Comparison of ENCODE assay signal across 22 mouse cellular contexts in the genomic region with DNA sequence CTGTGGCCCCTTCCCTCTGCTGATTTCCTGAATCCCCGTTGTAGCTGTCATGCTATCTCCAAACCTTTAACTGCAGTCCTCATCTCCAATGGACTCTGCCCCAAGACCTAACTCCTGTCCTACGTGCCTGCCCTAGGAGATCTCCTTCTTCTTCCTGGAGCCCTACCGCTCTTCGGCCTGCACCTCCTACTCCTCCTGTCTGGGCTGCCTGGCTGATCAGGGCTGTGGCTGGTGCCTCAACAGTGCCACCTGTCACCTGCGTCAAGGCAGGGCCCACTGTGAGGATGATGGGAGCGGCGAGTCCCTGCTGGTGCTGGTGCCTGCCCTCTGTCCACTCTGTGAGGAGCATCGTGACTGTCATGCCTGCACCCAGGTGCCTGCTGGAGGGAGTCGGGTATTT. TPM values are rescaled to one million over a fixed set of nuclear protein-coding genes. Genes with fewer than 3 reads are reported as not detected.
DNase-seq lines count a peak whose midpoint lies in the region; ATAC-seq lines count a peak whose summit lies in the region.
"Had no signal": no experiment of that assay in that cellular context is flagged by ENCODE, and none has a peak within 500 bp of the region (broad histone marks: within the 10 kb centered on the region; RNA-seq: fewer than 3 reads in every experiment).

No protein-coding gene starts in this region.

- no peak overlapping the region for H3K9ac ChIP-seq in intestine, embryonic 15.5 days
- no peak overlapping the region for H3K9ac ChIP-seq in intestine, embryonic 16.5 days (ENCODE audit: low read depth, low read length)
- H3K9ac ChIP-seq: embryonic facial prominence, embryonic 12.5 days; forebrain, embryonic 13.5 days; forebrain, embryonic 15.5 days had no signal

- ATAC-seq in intestine, embryonic 15.5 days, result peak; percentile 76
- peak; percentile 91 for ATAC-seq in intestine, embryonic 16.5 days
- ATAC-seq in monocyte, adult 5-6 weeks (replicated peaks; ENCODE audit: insufficient number of reproducible peaks, low FRiP score, low TSS enrichment, poor library complexity, severe bottlenecking), result 0 out of 2 replicates have a peak, but pooled peaks have one; percentile 12
- ATAC-seq: forebrain, embryonic 13.5 days; forebrain, embryonic 15.5 days had no signal

- no peaks in the 10 kb centered on the region for H3K9me3 ChIP-seq in intestine, embryonic 15.5 days
- no peaks in the 10 kb centered on the region for H3K9me3 ChIP-seq in intestine, embryonic 16.5 days (ENCODE audit: control insufficient read depth, low read length)
- H3K9me3 ChIP-seq in midbrain, embryonic 10.5 days (replicated peaks), result no peaks in the 10 kb centered on the region
- H3K9me3 ChIP-seq: embryonic facial prominence, embryonic 10.5 days; embryonic facial prominence, embryonic 12.5 days; forebrain, embryonic 13.5 days; forebrain, embryonic 15.5 days had no signal

- H3K27me3 ChIP-seq in intestine, embryonic 15.5 days (replicated peaks), result no peaks in the 10 kb centered on the region
- no peaks in the 10 kb centered on the region for H3K27me3 ChIP-seq in intestine, embryonic 16.5 days (replicated peaks; ENCODE audit: control insufficient read depth, insufficient read depth, low read length)
- no peaks in the 10 kb centered on the region for H3K27me3 ChIP-seq in midbrain, embryonic 10.5 days (ENCODE audit: low read depth, poor library complexity, severe bottlenecking)
- H3K27me3 ChIP-seq: embryonic facial prominence, embryonic 12.5 days; forebrain, embryonic 13.5 days; forebrain, embryonic 15.5 days had no signal

- no peak for DNase-seq in midbrain, embryonic 10.5 days (ENCODE audit: low spot score)
- no peak for DNase-seq in adrenal gland, postnatal 4 days (ENCODE audit: low spot score in 2 of 2)
- DNase-seq in heart, postnatal 10 days, result no peak
- DNase-seq: adrenal gland, adult 2 months; adrenal gland, postnatal 10 days; adrenal gland, postnatal 25 days; cerebellum, adult 11-12 months; cerebellum, adult 2 months; cerebellum, adult 9-10 months; cerebellum, postnatal 10 days; cerebellum, postnatal 25 days had no signal

- no peak overlapping the region for H3K27ac ChIP-seq in intestine, embryonic 15.5 days
- no peak overlapping the region for H3K27ac ChIP-seq in intestine, embryonic 16.5 days (ENCODE audit: low read length)
- no peak overlapping the region for H3K27ac ChIP-seq in midbrain, embryonic 10.5 days (replicated peaks)
- H3K27ac ChIP-seq: embryonic facial prominence, embryonic 10.5 days; embryonic facial prominence, embryonic 12.5 days; forebrain, embryonic 13.5 days; forebrain, embryonic 15.5 days had no signal

- H3K36me3 ChIP-seq in intestine, embryonic 15.5 days, result peaks cover 9% of the 10 kb centered on the region; the same call in 1 of the 2 replicates
- peaks cover 8% of the 10 kb centered on the region for H3K36me3 ChIP-seq in intestine, embryonic 16.5 days (ENCODE audit: control insufficient read depth, insufficient read depth, low read length)
- H3K36me3 ChIP-seq in midbrain, embryonic 10.5 days, result peaks cover 89% of the 10 kb centered on the region

- H3K4me2 ChIP-seq in intestine, embryonic 15.5 days (replicated peaks), result no peak overlapping the region
- H3K4me2 ChIP-seq in intestine, embryonic 16.5 days (ENCODE audit: low read depth, low read length), result no peak overlapping the region
- H3K4me2 ChIP-seq: embryonic facial prominence, embryonic 12.5 days; forebrain, embryonic 13.5 days; forebrain, embryonic 15.5 days had no signal

- intact Hi-C loops in heart, postnatal 10 days (cut with DNase I), result loop anchor here (10.0 kb wide), 1 partner anchor 235 kb away; no protein-coding TSS in a partner anchor

- WGBS in intestine, embryonic 15.5 days, result 82% methylated on average over 9 of the region's 9 CpGs
- 85% methylated on average over 9 of the region's 9 CpGs for WGBS in intestine, embryonic 16.5 days
- WGBS in midbrain, embryonic 10.5 days, result 92% methylated on average over 9 of the region's 9 CpGs

- no peak overlapping the region for H3K4me3 ChIP-seq in intestine, embryonic 15.5 days (replicated peaks)
- H3K4me3 ChIP-seq in intestine, embryonic 16.5 days (ENCODE audit: low read length), result no peak overlapping the region
- H3K4me3 ChIP-seq in midbrain, embryonic 10.5 days, result no peak overlapping the region
- H3K4me3 ChIP-seq: embryonic facial prominence, embryonic 10.5 days; embryonic facial prominence, embryonic 12.5 days; forebrain, embryonic 13.5 days; forebrain, embryonic 15.5 days had no signal

- no peaks in the 10 kb centered on the region for H3K4me1 ChIP-seq in intestine, embryonic 15.5 days (replicated peaks)
- H3K4me1 ChIP-seq in intestine, embryonic 16.5 days (ENCODE audit: control insufficient read depth, insufficient read depth, low read length), result no peaks in the 10 kb centered on the region
- peaks cover 10% of the 10 kb centered on the region for H3K4me1 ChIP-seq in midbrain, embryonic 10.5 days
- H3K4me1 ChIP-seq: embryonic facial prominence, embryonic 10.5 days; embryonic facial prominence, embryonic 12.5 days; forebrain, embryonic 15.5 days had no signal

RNA-seq across cellular contexts. Expression of gene Megf8, which starts 22.4 kb away (rescaled TPM):
- polyA plus RNA-seq in intestine, embryonic 15.5 days (2015; fragmentation: Nextera tagmentation; extraction: Ambion mirVana), result 8.1 and 9.2 TPM in 2 replicates
- 6.8 and 7.1 TPM in 2 replicates for polyA plus RNA-seq in intestine, embryonic 16.5 days (2015; fragmentation: Nextera tagmentation; extraction: Ambion mirVana)
- total RNA-seq in monocyte, adult 5-6 weeks (2017), result 0.64 to 1.8 TPM (median 0.86 TPM) in 3 replicates
- 13.9 and 14.9 TPM in 2 replicates for polyA plus RNA-seq in midbrain, embryonic 10.5 days (2016; fragmentation: Nextera tagmentation; extraction: Ambion mirVana)
- total RNA-seq in adrenal gland, postnatal 4 days (2021), result 10 to 100 TPM; 51.4 to 55.6 TPM
- 10 to 100 TPM; 28.8 to 29.9 TPM for total RNA-seq in heart, postnatal 10 days (2021)

RNA-seq across cellular contexts. Expression of gene Cnfn, which starts 30.2 kb away (rescaled TPM):
- polyA plus RNA-seq in intestine, embryonic 15.5 days (2015; fragmentation: Nextera tagmentation; extraction: Ambion mirVana), result 0.47 and 0.63 TPM in 2 replicates
- 0.69 and 1.1 TPM in 2 replicates for polyA plus RNA-seq in intestine, embryonic 16.5 days (2015; fragmentation: Nextera tagmentation; extraction: Ambion mirVana)
- not detected in 3 replicates for total RNA-seq in monocyte, adult 5-6 weeks (2017)
- polyA plus RNA-seq in midbrain, embryonic 10.5 days (2016; fragmentation: Nextera tagmentation; extraction: Ambion mirVana), result not detected in 2 replicates
- not detected for total RNA-seq in adrenal gland, postnatal 4 days (2021)
- not detected for total RNA-seq in heart, postnatal 10 days (2021)
- total RNA-seq: adrenal gland, adult 2 months; adrenal gland, postnatal 10 days; adrenal gland, postnatal 25 days; ES-E14; MEL had no signal
- polyA plus RNA-seq: adrenal gland, adult 2 months; cerebellum, adult 2 months; cortical plate, adult 2 months; embryonic facial prominence, embryonic 10.5 days; forebrain, embryonic 13.5 days; forebrain, embryonic 15.5 days had no signal

RNA-seq across cellular contexts. Expression of gene Tmem145, which starts 33.4 kb away (rescaled TPM):
- polyA plus RNA-seq in intestine, embryonic 15.5 days (2015; fragmentation: Nextera tagmentation; extraction: Ambion mirVana), result 1.2 and 1.3 TPM in 2 replicates
- polyA plus RNA-seq in intestine, embryonic 16.5 days (2015; fragmentation: Nextera tagmentation; extraction: Ambion mirVana), result 0.61 and 1.1 TPM in 2 replicates
- total RNA-seq in monocyte, adult 5-6 weeks (2017), result not detected in 3 replicates
- polyA plus RNA-seq in midbrain, embryonic 10.5 days (2016; fragmentation: Nextera tagmentation; extraction: Ambion mirVana), result 2.1 and 5.1 TPM in 2 replicates
- total RNA-seq in adrenal gland, postnatal 4 days (2021), result 1 to 10 TPM; 4.0 to 5.4 TPM
- total RNA-seq in heart, postnatal 10 days (2021), result not detected
- total RNA-seq: MEL had no signal

RNA-seq across cellular contexts. Expression of gene Prr19, which starts 38.1 kb away (rescaled TPM):
- polyA plus RNA-seq in intestine, embryonic 15.5 days (2015; fragmentation: Nextera tagmentation; extraction: Ambion mirVana), result 0.41 and 0.71 TPM in 2 replicates
- 0.56 and 0.93 TPM in 2 replicates for polyA plus RNA-seq in intestine, embryonic 16.5 days (2015; fragmentation: Nextera tagmentation; extraction: Ambion mirVana)
- not detected in 3 replicates for total RNA-seq in monocyte, adult 5-6 weeks (2017)
- polyA plus RNA-seq in midbrain, embryonic 10.5 days (2016; fragmentation: Nextera tagmentation; extraction: Ambion mirVana), result 1.1 and 1.4 TPM in 2 replicates
- not detected for total RNA-seq in adrenal gland, postnatal 4 days (2021)
- total RNA-seq in heart, postnatal 10 days (2021), result not detected
- total RNA-seq: adrenal gland, adult 2 months; adrenal gland, postnatal 10 days; adrenal gland, postnatal 25 days; MEL had no signal
- polyA plus RNA-seq: adrenal gland, adult 2 months; C2C12 had no signal

RNA-seq across cellular contexts. Expression of gene Pafah1b3, which starts 41.5 kb away (rescaled TPM):
- polyA plus RNA-seq in intestine, embryonic 15.5 days (2015; fragmentation: Nextera tagmentation; extraction: Ambion mirVana), result 173 TPM in 2 replicates
- 175 and 180 TPM in 2 replicates for polyA plus RNA-seq in intestine, embryonic 16.5 days (2015; fragmentation: Nextera tagmentation; extraction: Ambion mirVana)
- total RNA-seq in monocyte, adult 5-6 weeks (2017), result 8.0 to 20.6 TPM (median 20.3 TPM) in 3 replicates
- polyA plus RNA-seq in midbrain, embryonic 10.5 days (2016; fragmentation: Nextera tagmentation; extraction: Ambion mirVana), result 293 and 325 TPM in 2 replicates
- total RNA-seq in adrenal gland, postnatal 4 days (2021), result 10 to 100 TPM; 62.9 to 70.0 TPM
- total RNA-seq in heart, postnatal 10 days (2021), result 10 to 100 TPM; 12.8 to 16.0 TPM

Comparison
In these comparisons a context has a peak if more than half of its experiments do, and no peak if none do; other contexts are left out.
1. ATAC-seq: peak in every context shown above with its lines; median percentile 91 in intestine, embryonic 16.5 days; 76 in intestine, embryonic 15.5 days; 12 in monocyte, adult 5-6 weeks.
2. RNA of gene Megf8, which starts 22.4 kb away (total RNA-seq): 51.4 to 55.6 TPM in adrenal gland, postnatal 4 days and 28.8 to 29.9 TPM in heart, postnatal 10 days; 0.64 to 1.8 TPM in monocyte, adult 5-6 weeks; every median in the first group is over 10 times any median in the second.